In genomic region chr17:23550856-23551255, GRCm38 (mm10) we compare ENCODE assay signal across 8 mouse cellular contexts. TPM values are rescaled to one million over a fixed set of nuclear protein-coding genes. Genes with fewer than 3 reads are reported as not detected.
DNase-seq lines count a peak whose midpoint lies in the region; ATAC-seq and TF ChIP-seq lines count a peak whose summit lies in the region.

No protein-coding gene starts in this region.

- no peaks in the 10 kb centered on the region for H3K36me3 ChIP-seq in heart, postnatal 0 days (replicated peaks; ENCODE audit: control insufficient read depth, insufficient read depth, low read length)
- H3K36me3 ChIP-seq in liver, postnatal 0 days (replicated peaks; ENCODE audit: insufficient read depth, low read length): 0 out of 2 replicates have a peak, but pooled peaks cover under 1% of the 10 kb centered on the region

- DNase-seq in gastrocnemius, adult 2 months: no peak
- DNase-seq in gastrocnemius, postnatal 14 days: no peak
- peak; percentile 48 for DNase-seq in thymus, postnatal 14 days
- DNase-seq in thymus, postnatal 36 days: no peak
- no peak for DNase-seq in heart, postnatal 0 days (ENCODE audit: low spot score)
- DNase-seq in liver, postnatal 0 days: peak; percentile 50
- DNase-seq in thymus, postnatal 25 days: peak; percentile 41
- DNase-seq in ovary, postnatal 36 days (ENCODE audit: low spot score): no peak

- no peaks in the 10 kb centered on the region; the same call in 1 of the 2 replicates for H3K4me1 ChIP-seq in heart, postnatal 0 days (ENCODE audit: control insufficient read depth, insufficient read depth)
- H3K4me1 ChIP-seq in liver, postnatal 0 days (ENCODE audit: insufficient read depth): peaks cover 39% of the 10 kb centered on the region

- ATAC-seq in heart, postnatal 0 days (ENCODE audit: insufficient read depth, low read depth): no peak
- no peak for ATAC-seq in liver, postnatal 0 days

- peak overlapping the region; percentile 92 for H3K27ac ChIP-seq in gastrocnemius, adult 2 months
- H3K27ac ChIP-seq in heart, postnatal 0 days (ENCODE audit: low read depth): peak overlapping the region; percentile 66
- peak overlapping the region; percentile 93 for H3K27ac ChIP-seq in liver, postnatal 0 days (ENCODE audit: low read depth)

- WGBS in heart, postnatal 0 days: 2% methylated on average over 15 of the region's 15 CpGs
- WGBS in liver, postnatal 0 days (ENCODE audit: insufficient replicate concordance): under 1% methylated on average over 15 of the region's 15 CpGs

- H3K9ac ChIP-seq in heart, postnatal 0 days (replicated peaks; ENCODE audit: low read depth, low read length): peak overlapping the region; percentile 42
- H3K9ac ChIP-seq in liver, postnatal 0 days (replicated peaks): peak overlapping the region; percentile 74

- intact Hi-C loops in gastrocnemius, adult 2 months (cut with DNase I): loop anchor here (5.0 kb wide), 1 partner anchor 121 kb away; the partner anchor contains the start of genes Hcfc1r1 and Thoc6
- intact Hi-C loops in gastrocnemius, postnatal 14 days (cut with DNase I; ENCODE audit: low total_unique reads): no loop called here

- no peak for TF ChIP-seq CTCF in gastrocnemius, adult 2 months (IDR thresholded peaks at IDR 0.05)
- no peak for TF ChIP-seq CTCF in heart, postnatal 0 days (IDR thresholded peaks at IDR 0.05; ENCODE audit: low read depth)
- no peak for TF ChIP-seq CTCF in liver, postnatal 0 days (IDR thresholded peaks at IDR 0.05; ENCODE audit: low read depth)

- peak overlapping the region; percentile 79 for H3K4me3 ChIP-seq in gastrocnemius, adult 2 months
- peak overlapping the region; percentile 53 for H3K4me3 ChIP-seq in heart, postnatal 0 days (ENCODE audit: low read depth, low read length)
- H3K4me3 ChIP-seq in liver, postnatal 0 days (ENCODE audit: low read depth, low read length): peak overlapping the region; percentile 59

- no peaks in the 10 kb centered on the region for H3K9me3 ChIP-seq in heart, postnatal 0 days (replicated peaks; ENCODE audit: control insufficient read depth, low read length)
- H3K9me3 ChIP-seq in liver, postnatal 0 days (ENCODE audit: low read length): no peaks in the 10 kb centered on the region

- TF ChIP-seq EP300 in heart, postnatal 0 days (IDR thresholded peaks at IDR 0.05; ENCODE audit: low read depth): no peak
- TF ChIP-seq EP300 in liver, postnatal 0 days (IDR thresholded peaks at IDR 0.05; ENCODE audit: low read depth): no peak

- peak overlapping the region; percentile 71 for H3K4me2 ChIP-seq in heart, postnatal 0 days (ENCODE audit: low read depth, low read length)
- peak overlapping the region; percentile 83 for H3K4me2 ChIP-seq in liver, postnatal 0 days (ENCODE audit: low read depth, low read length)

- no peaks in the 10 kb centered on the region for H3K27me3 ChIP-seq in heart, postnatal 0 days (ENCODE audit: control insufficient read depth, insufficient read depth, low read length)
- H3K27me3 ChIP-seq in liver, postnatal 0 days (ENCODE audit: insufficient read depth, low read length): no peaks in the 10 kb centered on the region

RNA-seq across cellular contexts. Expression of gene Zfp213, which starts 13.2 kb away (rescaled TPM):
- total RNA-seq in gastrocnemius, adult 2 months (2021): 1 to 10 TPM; 2.0 to 3.3 TPM
- 1 to 10 TPM; 2.2 to 2.6 TPM for total RNA-seq in gastrocnemius, postnatal 14 days (2021)
- 12.6 and 21.4 TPM in 2 replicates for total RNA-seq in heart, postnatal 0 days (2014; rRNA removed; ENCODE audit: low replicate concordance)
- polyA plus RNA-seq in heart, postnatal 0 days (2015; fragmentation: Nextera tagmentation; extraction: Ambion mirVana): 9.6 and 9.8 TPM in 2 replicates
- polyA plus RNA-seq in liver, postnatal 0 days (2015; fragmentation: Nextera tagmentation; extraction: Ambion mirVana): 5.2 and 5.5 TPM in 2 replicates

RNA-seq across cellular contexts. Expression of gene Zfp13, which starts 48.4 kb away (rescaled TPM):
- 1 to 10 TPM; 1.5 to 2.1 TPM for total RNA-seq in gastrocnemius, adult 2 months (2021)
- 1 to 10 TPM; 4.9 TPM for total RNA-seq in gastrocnemius, postnatal 14 days (2021)
- total RNA-seq in heart, postnatal 0 days (2014; rRNA removed; ENCODE audit: low replicate concordance): 17.9 and 18.5 TPM in 2 replicates
- polyA plus RNA-seq in heart, postnatal 0 days (2015; fragmentation: Nextera tagmentation; extraction: Ambion mirVana): 5.3 and 6.4 TPM in 2 replicates
- polyA plus RNA-seq in liver, postnatal 0 days (2015; fragmentation: Nextera tagmentation; extraction: Ambion mirVana): 1.1 and 1.4 TPM in 2 replicates

RNA-seq across cellular contexts. Expression of gene Zscan10, which starts 49.8 kb away (rescaled TPM):
- not detected for total RNA-seq in gastrocnemius, adult 2 months (2021)
- total RNA-seq in gastrocnemius, postnatal 14 days (2021): not detected
- not detected in 2 replicates for total RNA-seq in heart, postnatal 0 days (2014; rRNA removed; ENCODE audit: low replicate concordance)
- polyA plus RNA-seq in heart, postnatal 0 days (2015; fragmentation: Nextera tagmentation; extraction: Ambion mirVana): not detected in 2 replicates
- not detected in 2 replicates for polyA plus RNA-seq in liver, postnatal 0 days (2015; fragmentation: Nextera tagmentation; extraction: Ambion mirVana)

Comparison
In these comparisons a context has a peak if more than half of its experiments do, and no peak if none do; other contexts are left out.
1. DNase-seq: peak in thymus, postnatal 14 days (single experiment), liver, postnatal 0 days (single experiment) and thymus, postnatal 25 days (single experiment); none in gastrocnemius, adult 2 months (single experiment), gastrocnemius, postnatal 14 days (single experiment), thymus, postnatal 36 days (0 of 2), heart, postnatal 0 days (single experiment) and ovary, postnatal 36 days (single experiment).
2. Peak in every context shown above with its lines, with median percentiles within 50 percentile points of each other: H3K27ac ChIP-seq and H3K4me3 ChIP-seq.